Mouse (Mus musculus): ENCODE data around the gene Kalrn.

Kalrn gene

GRCm38 (mm10) chr16:34011991-34012845 lies 561.1 kb downstream of the Kalrn start:
- DNase-seq, result no peak

DNA sequence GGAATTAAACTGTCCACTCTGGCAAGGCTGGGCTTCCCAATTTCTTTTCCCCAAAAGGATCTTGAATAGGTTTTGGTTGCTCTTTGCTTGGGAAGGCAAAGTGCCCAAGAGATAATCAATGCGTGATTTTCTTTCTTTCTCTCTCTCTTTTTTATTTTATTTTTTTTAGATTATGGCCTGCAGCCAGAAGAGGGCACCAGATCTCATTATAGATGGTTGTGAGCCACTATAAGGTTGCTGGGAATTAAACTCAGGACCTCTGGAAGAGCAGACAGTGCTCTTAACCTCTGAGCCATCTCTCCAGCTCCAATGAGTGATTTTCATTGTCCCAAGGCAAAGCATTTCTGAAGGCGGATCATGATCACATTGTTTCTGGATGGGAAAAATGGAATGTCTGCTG lies 563.8 kb downstream of the Kalrn start:
- DNase-seq, result no peak

- no peak for DNase-seq
These were observed 567.3 kb downstream of the Kalrn start for GRCm38 (mm10) chr16:34005986-34006385.

- no peak for DNase-seq
These were observed 569.2 kb downstream of the Kalrn start for GRCm38 (mm10) chr16:34004128-34004578.

DNA sequence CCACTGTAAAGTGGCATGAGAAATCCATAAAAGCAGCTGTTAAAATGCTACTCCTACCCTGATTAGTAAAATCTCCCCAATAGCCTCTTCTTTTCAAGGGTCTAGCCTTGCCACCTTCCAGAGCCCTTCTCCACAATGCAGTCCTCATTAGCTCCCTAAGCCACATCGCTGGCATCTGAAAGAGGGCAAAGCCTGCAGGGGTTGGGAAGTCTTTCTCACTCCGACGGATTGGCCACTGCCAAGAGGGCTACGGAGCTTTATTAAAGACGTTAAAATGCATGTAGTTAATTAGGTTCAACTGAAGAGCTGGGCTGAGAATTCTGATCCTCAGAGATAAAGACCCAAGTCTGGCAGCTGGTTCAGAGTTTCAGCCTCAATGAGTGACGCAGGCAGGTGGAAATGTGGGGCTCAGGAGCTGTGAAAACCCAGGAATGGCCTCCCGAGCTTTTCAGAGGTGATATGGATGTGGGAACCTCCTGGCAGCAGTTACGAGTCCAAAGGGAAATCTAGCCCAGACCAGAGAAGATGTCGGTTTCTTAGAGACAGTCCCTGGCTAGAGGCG lies 569.7 kb downstream of the Kalrn start:
- no peak for DNase-seq

GRCm38 (mm10) chr16:34000715-34001114 lies 572.6 kb downstream of the Kalrn start:
- DNase-seq, result no peak

GRCm38 (mm10) chr16:33999388-33999787 lies 573.9 kb downstream of the Kalrn start:
- peak; percentile 46 to 54 for DNase-seq

GRCm38 (mm10) chr16:33998011-33998410 lies 575.3 kb downstream of the Kalrn start:
- DNase-seq, result peak; percentile 33 to 40

GRCm38 (mm10) chr16:33996030-33996429 lies 577.3 kb downstream of the Kalrn start:
- peak; percentile 63 to 64 for DNase-seq

GRCm38 (mm10) chr16:33995496-33995895 lies 577.8 kb downstream of the Kalrn start:
- DNase-seq, result peak in 1 of 2 experiments; percentile 18

- no peak for DNase-seq
These were observed 579.0 kb downstream of the Kalrn start for GRCm38 (mm10) chr16:33994321-33994720.

GRCm38 (mm10) chr16:33990712-33991111 lies 582.6 kb downstream of the Kalrn start:
- no peak for DNase-seq

DNA sequence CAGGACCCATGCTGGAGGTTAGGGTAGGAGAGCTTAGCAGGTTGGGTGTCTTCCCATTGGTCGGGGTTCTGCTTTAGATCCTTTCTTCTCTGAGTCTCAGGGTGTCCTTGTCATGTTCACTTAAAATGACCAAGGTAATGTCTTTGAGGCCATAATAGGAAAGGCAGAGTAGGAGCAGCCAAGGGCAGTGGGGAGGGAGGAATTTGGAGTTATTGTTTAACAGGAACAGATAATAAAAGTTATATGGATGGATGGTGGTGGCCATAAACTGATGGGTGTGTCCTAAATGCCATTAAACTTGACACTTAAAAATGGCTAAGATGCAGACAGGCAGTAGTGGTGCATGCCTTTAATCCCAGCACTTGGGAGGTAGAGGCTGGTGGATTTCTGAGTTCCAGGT lies 584.2 kb downstream of the Kalrn start:
- no peak for DNase-seq

DNA sequence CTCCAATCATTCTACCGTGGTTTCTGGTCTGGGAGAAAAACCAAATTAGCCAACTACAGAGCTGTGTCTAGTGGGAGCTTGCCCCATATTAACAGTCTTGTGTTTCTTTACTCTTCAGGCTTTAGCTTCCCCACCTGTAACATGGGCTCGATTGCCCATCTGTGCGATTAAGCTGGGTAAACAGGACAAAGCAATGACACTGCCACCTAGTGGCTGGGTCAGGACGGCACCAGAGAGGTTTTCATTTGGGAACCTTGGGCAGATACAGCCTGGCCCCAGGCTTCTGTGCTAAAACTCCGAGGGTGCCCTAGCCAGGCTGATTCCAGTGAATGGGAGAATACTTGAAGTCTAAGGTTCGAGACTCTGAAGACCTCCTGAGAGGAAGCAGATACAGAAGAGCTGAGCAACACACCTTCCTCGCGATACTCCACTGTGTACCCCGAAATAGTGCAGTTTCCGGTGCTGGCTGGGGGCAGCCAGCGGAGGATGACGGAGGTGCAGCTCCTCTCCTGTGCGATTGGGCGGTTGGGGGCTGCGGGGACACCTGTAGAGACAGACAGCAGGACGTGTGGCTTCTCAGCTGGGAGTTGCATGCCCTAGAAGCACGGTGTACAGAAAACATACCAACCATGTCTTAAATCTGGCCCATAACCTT lies 584.8 kb downstream of the Kalrn start:
- DNase-seq, result peak; percentile 43 to 61

GRCm38 (mm10) chr16:33986993-33987392 lies 586.3 kb downstream of the Kalrn start:
- DNase-seq, result no peak

DNA sequence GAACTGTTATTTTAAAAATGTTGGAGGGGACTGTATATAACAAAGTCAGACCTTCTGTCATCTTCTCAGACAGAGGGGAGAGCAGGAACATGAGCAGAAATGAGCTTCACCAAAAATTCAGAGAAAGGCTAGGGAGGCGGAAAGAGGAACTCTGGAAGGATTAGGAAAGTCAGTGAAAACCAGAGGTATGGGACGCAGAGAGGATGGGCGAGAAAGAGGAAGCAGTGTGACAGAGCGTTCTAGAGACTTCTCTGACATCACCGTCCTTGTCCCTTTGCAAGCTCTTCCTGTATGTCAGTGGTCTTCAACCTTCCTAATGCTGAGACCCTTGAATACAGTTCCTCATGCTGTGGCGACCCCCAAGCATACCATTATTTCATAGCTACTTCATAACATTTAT lies 588.0 kb downstream of the Kalrn start:
- DNase-seq, result no peak

DNA sequence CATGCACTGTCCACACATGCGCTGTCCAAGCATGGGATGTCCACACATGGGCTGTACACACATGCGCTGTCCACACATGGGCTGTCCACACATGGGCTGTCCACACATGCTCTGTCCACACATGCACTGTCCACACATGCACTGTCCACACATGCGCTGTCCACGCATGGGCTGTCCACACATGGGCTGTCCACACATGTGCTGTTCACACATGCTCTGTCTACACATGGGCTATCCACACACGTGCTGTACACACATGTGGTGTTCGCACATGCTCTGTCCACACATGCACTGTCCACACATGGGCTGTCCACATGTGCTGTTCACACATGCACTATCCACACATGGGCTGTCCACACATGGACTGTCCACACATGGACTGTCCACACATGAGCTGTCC lies 589.6 kb downstream of the Kalrn start:
- DNase-seq, result no peak

- DNase-seq, result no peak
These were observed 593.5 kb downstream of the Kalrn start for GRCm38 (mm10) chr16:33979855-33980254.

DNA sequence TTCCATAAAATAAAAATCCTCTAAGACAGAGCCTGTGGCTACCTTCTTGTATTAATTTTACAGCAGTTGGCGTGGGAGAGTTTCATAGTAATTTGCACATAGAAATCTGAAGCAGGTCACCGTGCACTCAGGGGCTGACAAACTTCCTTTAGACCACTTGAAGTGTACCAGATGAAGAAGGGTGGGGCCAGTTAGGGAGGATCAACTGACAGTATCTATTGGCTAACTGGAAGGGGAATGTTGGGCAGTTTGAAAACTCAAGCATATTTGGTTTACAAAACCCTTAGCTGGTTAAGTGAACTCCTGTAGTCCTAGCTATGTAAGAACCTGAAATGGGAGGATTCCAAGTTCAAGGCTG lies 606.1 kb downstream of the Kalrn start:
- no peak for DNase-seq

DNA sequence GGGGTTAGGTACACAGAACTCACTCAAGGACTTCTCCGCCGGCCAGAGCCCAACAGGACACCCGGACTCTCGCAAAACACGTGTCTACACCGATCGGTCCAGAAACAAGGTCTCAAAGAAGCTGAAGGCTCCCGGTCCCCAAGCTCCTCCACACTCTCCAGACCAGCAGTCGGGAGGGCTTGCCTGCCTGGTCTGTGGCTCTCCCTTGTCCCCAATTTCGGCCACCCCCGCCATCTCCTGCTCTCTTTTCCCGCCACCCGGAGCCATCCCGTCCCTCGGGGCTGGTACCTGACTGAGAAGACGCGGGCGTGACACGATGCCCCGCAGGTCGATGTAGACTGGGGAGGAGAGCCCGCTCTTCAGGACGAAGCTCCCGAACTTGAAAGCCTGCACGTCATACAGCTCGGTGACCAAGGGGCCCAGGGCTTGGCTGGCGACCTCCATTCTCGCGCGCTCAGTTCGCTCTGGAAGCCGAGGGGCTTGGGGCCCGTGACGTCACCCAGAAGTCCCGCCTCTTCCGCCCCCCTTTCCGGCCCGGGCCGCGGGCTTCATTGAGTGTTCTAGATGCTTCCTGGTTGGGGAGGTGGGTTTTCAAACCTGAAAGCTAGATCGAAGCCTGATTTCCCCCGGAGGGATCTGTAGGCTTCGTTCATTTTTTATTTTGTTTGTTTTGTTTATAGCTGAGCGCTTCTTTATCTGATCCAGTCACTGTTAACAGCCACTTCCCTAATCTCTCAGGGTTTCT lies 606.6 kb downstream of the Kalrn start, which contains the start of gene Umps:
Gene Umps (minus strand): TSS at position 501 of the 745 bp plus-strand sequence.
- peak; percentile 83 to 88 for DNase-seq

GRCm38 (mm10) chr16:33965878-33966537 lies 607.3 kb downstream of the Kalrn start:
- DNase-seq, result no peak

GRCm38 (mm10) chr16:33963509-33963908 lies 609.8 kb downstream of the Kalrn start:
- no peak for DNase-seq

DNA sequence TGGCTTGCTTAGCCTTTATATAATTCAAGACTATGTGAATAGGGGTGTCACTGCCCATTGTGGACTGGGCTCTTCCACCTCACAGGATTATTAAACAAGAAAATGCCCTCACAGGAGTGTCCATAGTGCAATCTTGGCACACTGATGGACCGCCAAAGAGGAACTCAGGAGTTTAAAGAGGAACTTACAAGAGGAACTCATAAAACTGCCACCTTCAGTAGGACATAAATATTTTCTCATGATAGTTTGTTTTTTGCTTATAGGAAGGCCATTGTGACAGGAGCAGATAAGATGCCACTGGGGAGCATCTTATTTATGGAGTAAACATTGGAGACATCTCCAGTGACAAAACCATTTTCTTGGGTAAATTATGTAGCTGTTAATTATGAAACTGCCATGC lies 618.5 kb downstream of the Kalrn start:
- no peak for DNase-seq
